Mouse (Mus musculus) liver, embryonic 14.5 days (tissue): Measurements from ENCODE around the gene Hic1.

ENCODE experiments used
- CTCF ChIP-seq: IDR thresholded peaks from 2 replicates; pipeline ENCODE4 v1.5.1; 2016; ENCODE audit warnings: antibody characterized with exemption, low read depth, control low read depth
- EP300 ChIP-seq: IDR thresholded peaks from 2 replicates; pipeline ENCODE4 v1.6.1; 2016; ENCODE audit warnings: antibody characterized with exemption, low read depth

- TF ChIP-seq CTCF (no peak), EP300 (no peak)
Measured at GRCm38 (mm10) chr11:75116379-75116778, 52.9 kb downstream of the Hic1 start.
